In the genomic region with DNA sequence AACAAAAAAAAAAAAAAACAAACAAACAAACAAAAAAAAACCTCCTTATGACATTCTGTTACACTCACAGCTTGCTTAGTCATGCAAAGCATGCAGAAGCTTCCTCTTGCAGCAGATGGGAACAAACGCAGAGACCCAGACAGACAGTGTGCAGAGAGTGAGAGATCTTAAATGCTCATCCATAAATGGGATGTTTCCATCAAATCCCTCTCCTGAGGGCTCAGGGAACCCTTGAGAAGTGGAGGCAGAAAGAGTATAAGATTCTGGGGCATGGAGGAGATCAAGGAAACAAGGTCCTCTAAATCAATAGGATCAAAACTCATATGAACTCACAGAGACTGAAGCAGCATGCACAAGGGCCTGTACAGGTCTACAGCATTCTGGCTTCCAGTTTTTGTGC, we compare ENCODE assay signal across 26 mouse cellular contexts. TPM values are rescaled to one million over a fixed set of nuclear protein-coding genes. Genes with fewer than 3 reads are reported as not detected.
"Had no signal": no experiment of that assay in that cellular context is flagged by ENCODE, and none has a peak within 500 bp of the region (broad histone marks: within the 10 kb centered on the region; RNA-seq: fewer than 3 reads in every experiment).

No protein-coding gene starts in this region.

- H3K4me1 ChIP-seq: heart, embryonic 13.5 days; heart, embryonic 15.5 days; hindbrain, embryonic 13.5 days; hindbrain, embryonic 15.5 days; kidney, embryonic 15.5 days; limb, embryonic 13.5 days; limb, embryonic 15.5 days; liver, embryonic 12.5 days had no signal

- ATAC-seq: hindbrain, postnatal 0 days; intestine, embryonic 16.5 days; liver, embryonic 12.5 days had no signal

- H3K27ac ChIP-seq: gastrocnemius, adult 2 months; heart, embryonic 13.5 days; heart, embryonic 15.5 days; hindbrain, embryonic 13.5 days; hindbrain, embryonic 15.5 days; hindbrain, postnatal 0 days; kidney, embryonic 15.5 days; kidney, postnatal 0 days; limb, embryonic 13.5 days; limb, embryonic 15.5 days; liver, embryonic 12.5 days; liver, embryonic 14.5 days had no signal

- H3K36me3 ChIP-seq: heart, embryonic 13.5 days; heart, embryonic 15.5 days; hindbrain, embryonic 13.5 days; kidney, embryonic 15.5 days; limb, embryonic 13.5 days; limb, embryonic 15.5 days; liver, embryonic 12.5 days had no signal

- H3K4me2 ChIP-seq: heart, embryonic 13.5 days; heart, embryonic 15.5 days; hindbrain, embryonic 13.5 days; hindbrain, embryonic 15.5 days; kidney, embryonic 15.5 days; limb, embryonic 13.5 days; limb, embryonic 15.5 days; liver, embryonic 12.5 days had no signal

- DNase-seq: gastrocnemius, adult 2 months; gastrocnemius, postnatal 10 days; gastrocnemius, postnatal 36 days; heart, adult 18-20 months; heart, postnatal 14 days; heart, postnatal 36 days; kidney, adult 11 months; kidney, adult 2 months; kidney, adult 9 months; kidney, postnatal 14 days; kidney, postnatal 36 days; layer of hippocampus, postnatal 36 days; left cerebral cortex, postnatal 4 days had no signal

- H3K4me3 ChIP-seq: gastrocnemius, adult 2 months; heart, embryonic 13.5 days; heart, embryonic 15.5 days; hindbrain, embryonic 13.5 days; hindbrain, embryonic 15.5 days; kidney, embryonic 15.5 days; limb, embryonic 13.5 days; limb, embryonic 15.5 days; liver, embryonic 12.5 days had no signal

- H3K27me3 ChIP-seq: heart, embryonic 13.5 days; heart, embryonic 15.5 days; hindbrain, embryonic 13.5 days; hindbrain, embryonic 15.5 days; kidney, embryonic 15.5 days; limb, embryonic 13.5 days; limb, embryonic 15.5 days; liver, embryonic 12.5 days had no signal

- H3K9me3 ChIP-seq: heart, embryonic 13.5 days; heart, embryonic 15.5 days; hindbrain, embryonic 13.5 days; hindbrain, embryonic 15.5 days; kidney, embryonic 15.5 days; limb, embryonic 13.5 days; limb, embryonic 15.5 days; liver, embryonic 12.5 days had no signal

- H3K9ac ChIP-seq: heart, embryonic 13.5 days; heart, embryonic 15.5 days; hindbrain, embryonic 13.5 days; hindbrain, embryonic 15.5 days; kidney, embryonic 15.5 days; limb, embryonic 13.5 days; limb, embryonic 15.5 days; liver, embryonic 12.5 days; liver, embryonic 14.5 days had no signal

RNA-seq across cellular contexts. Expression of a gene that starts 52.5 kb away (rescaled TPM):
- total RNA-seq: hematopoietic stem cell, adult 5-6 weeks had no signal
